ENCODE assay signal across 11 mouse cellular contexts in genomic region chr10:112543051-112543450, GRCm38 (mm10).
"Had no signal": no experiment of that assay in that cellular context is flagged by ENCODE, and none has a peak within 500 bp of the region (broad histone marks: within the 10 kb centered on the region; RNA-seq: fewer than 3 reads in every experiment).

No protein-coding gene starts in this region.

- DNase-seq: right cerebral cortex, adult 18-20 months; right cerebral cortex, postnatal 14 days; right cerebral cortex, postnatal 25 days; right cerebral cortex, postnatal 4 days; spleen, adult 18-20 months; thymus, adult 18-20 months; thymus, adult 2 months; thymus, postnatal 14 days; thymus, postnatal 25 days; thymus, postnatal 36 days; thymus, postnatal 4 days had no signal
